Mouse (Mus musculus) embryonic stem cell, embryonic (primary cell): ENCODE measurements around the gene Obp1a.

Source experiments
- CTCF ChIA-PET, 4 experiments: fragments of 300-600 bp in 2 of 4; fragments of 350-600 bp in 2 of 4; sonication (Branson Sonifier 250); formaldehyde crosslinking; loops; one replicate each; lab custom pipeline; 2022; ENCODE audit warnings: inconsistent platforms in 2 of 4; lab: Charles Lee
- POLR2A ChIA-PET, 4 experiments: fragments of 300-600 bp in 2 of 4; fragments of 350-600 bp in 2 of 4; sonication (Branson Sonifier 250); formaldehyde crosslinking; loops; one replicate each; lab custom pipeline; 2022; ENCODE audit warnings: antibody characterized with exemption in 4 of 4, inconsistent platforms in 1 of 4; lab: Charles Lee

Gene Obp1a

GRCm38 (mm10) chrX:78091274-78091673 is at the start of gene Obp1a:
TSS of gene Obp1a (minus strand) at chrX:78091374.
- POLR2A ChIA-PET = no interaction called here
- CTCF ChIA-PET = no interaction called here

- ChIA-PET CTCF (no interaction called here), POLR2A (no interaction called here)
Measured at GRCm38 (mm10) chrX:78125167-78125566, 34.0 kb upstream of the Obp1a start, which contains the start of gene Gm5938. TSS of gene Gm5938 (plus strand) at chrX:78125467.
